Mouse (Mus musculus): ENCODE measurements around the gene Etv6. TPM values are rescaled to one million over a fixed set of nuclear protein-coding genes. Genes with fewer than 3 reads are reported as not detected.

Etv6 gene
- polyA plus RNA-seq, 1 experiment = 1.1 TPM

DNA sequence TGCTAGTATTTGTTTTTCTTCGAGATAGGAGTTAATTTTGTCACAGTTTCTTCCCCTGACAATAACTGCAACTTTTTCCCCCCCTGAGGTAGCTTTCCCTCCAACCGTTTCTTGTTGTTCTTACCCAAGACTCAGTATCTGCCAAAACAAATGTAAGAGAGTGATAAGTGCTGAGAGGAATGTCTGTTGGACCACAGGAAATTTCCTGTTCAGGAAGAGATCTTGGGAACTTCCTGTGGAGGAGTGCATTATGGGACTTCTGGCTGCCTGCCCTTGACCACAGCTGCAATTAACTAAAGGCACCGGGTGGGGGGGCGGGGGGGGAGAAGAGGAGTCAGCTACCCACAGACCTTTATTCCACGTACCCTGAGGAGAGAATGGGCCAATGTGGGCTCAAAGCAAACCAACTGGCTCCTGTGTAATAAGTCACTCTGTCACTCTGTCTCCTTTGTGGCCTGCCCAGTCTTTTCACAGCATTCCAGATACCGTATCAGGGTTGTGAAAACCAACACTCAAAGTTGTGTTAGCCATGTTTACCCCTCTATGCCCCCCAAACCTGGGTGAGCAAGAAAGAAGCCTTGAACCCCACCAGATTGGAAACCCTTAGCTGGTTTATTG is 150.9 kb downstream of the Etv6 start:
- Histone ChIP-seq H3K4me1 (ENCODE audit: control insufficient read depth) (peaks cover 14% of the 10 kb centered on the region), H3K4me3 (replicated peaks) (no peak overlapping the region)

DNA sequence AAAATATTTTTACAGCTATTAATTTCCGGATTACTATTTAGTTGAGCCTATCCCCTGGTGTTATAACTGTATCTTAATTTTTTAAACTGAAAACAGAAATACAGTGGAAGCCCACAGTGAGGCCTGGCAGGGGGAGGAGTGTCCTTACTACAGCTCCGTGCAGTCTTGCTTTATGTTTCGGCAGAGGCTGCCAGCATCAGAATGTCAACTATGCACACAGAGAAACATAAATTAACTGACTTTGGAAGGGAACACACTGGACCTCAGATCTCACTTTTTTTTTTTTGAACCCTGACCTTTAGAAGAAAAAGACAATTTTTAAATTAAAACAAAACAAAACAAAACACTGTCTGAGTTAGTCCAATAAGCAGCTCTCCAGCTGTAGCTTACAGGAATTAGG is 153.2 kb downstream of the Etv6 start:
- TF ChIP-seq TAL1 (IDR thresholded peaks at IDR 0.05; ENCODE audit: low read length) = no peak
- H3K4me3 ChIP-seq (replicated peaks) = no peak overlapping the region
- no peaks in the 10 kb centered on the region for H3K9me3 ChIP-seq (ENCODE audit: control insufficient read depth, low read length)
- H3K36me3 ChIP-seq (ENCODE audit: control insufficient read depth) = no peaks in the 10 kb centered on the region
- H3K27me3 ChIP-seq (ENCODE audit: control insufficient read depth) = no peaks in the 10 kb centered on the region
- peaks cover 10% of the 10 kb centered on the region for H3K4me1 ChIP-seq (ENCODE audit: control insufficient read depth)

More for the DNA sequence above, 150.9 kb downstream of the Etv6 start:
- no peak for TF ChIP-seq TAL1 (IDR thresholded peaks at IDR 0.05; ENCODE audit: low read length)
- TF ChIP-seq GATA1 (IDR thresholded peaks at IDR 0.05; ENCODE audit: low read length) = no peak
- no peaks in the 10 kb centered on the region for H3K36me3 ChIP-seq (ENCODE audit: control insufficient read depth)
- H3K9me3 ChIP-seq (ENCODE audit: control insufficient read depth, low read length) = no peaks in the 10 kb centered on the region
- no peaks in the 10 kb centered on the region for H3K27me3 ChIP-seq (ENCODE audit: control insufficient read depth)

DNA sequence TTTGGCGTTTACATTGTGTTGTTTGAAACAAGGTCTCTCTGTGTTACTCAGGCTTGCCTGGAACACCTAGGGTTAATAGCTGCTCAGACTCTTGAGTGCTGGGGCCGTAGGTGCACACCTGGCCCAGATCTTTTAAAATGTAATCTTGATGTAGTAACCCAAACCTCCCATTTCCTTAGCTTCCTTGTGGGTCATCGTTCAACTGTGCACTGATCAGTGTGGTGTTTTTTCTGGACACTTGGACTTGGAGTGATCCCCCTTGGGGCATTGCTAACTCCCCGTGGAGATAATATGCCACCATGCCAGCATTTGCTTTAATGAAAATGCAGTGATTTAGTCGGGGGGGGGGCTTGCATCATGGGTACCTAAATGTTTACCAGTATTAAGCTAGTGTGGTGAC is 153.7 kb downstream of the Etv6 start:
- TF ChIP-seq GATA1 (IDR thresholded peaks at IDR 0.05; ENCODE audit: low read length) = no peak
- no peak for TF ChIP-seq TAL1 (IDR thresholded peaks at IDR 0.05; ENCODE audit: low read length)
- H3K4me1 ChIP-seq (ENCODE audit: control insufficient read depth) = peaks cover 8% of the 10 kb centered on the region
- H3K27me3 ChIP-seq (ENCODE audit: control insufficient read depth) = no peaks in the 10 kb centered on the region
- H3K4me3 ChIP-seq (replicated peaks) = no peak overlapping the region
- H3K36me3 ChIP-seq (ENCODE audit: control insufficient read depth) = no peaks in the 10 kb centered on the region
- H3K9me3 ChIP-seq (ENCODE audit: control insufficient read depth, low read length) = no peaks in the 10 kb centered on the region

DNA sequence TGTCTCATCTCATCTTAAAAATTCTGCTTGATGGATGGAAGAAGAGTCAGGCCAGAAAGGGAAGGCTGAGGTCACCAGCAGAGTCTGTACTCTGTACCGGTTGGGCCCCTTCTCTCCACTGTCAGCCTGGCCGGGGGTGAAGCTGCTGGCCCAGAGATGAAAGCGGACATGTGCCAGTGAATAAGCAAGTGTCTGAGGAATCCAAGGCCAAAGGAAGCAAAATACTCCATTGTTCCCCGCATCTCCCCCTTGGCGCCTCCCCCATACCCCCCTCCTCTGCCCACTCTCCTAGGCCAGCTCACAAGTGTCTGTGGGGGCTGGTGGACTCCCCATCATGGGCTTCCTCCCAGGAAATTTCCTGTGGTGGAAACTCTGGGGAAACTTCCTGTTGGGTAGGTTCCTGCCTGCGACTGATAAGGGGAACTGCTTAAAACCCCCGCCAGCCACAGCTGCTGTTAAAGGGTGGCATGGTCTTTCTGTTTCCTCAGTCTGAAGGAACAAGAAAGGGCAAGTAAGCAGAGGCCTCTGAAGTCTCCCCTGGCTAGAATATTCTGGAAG is 154.2 kb downstream of the Etv6 start:
- Histone ChIP-seq H3K27me3 (ENCODE audit: control insufficient read depth) (no peaks in the 10 kb centered on the region), H3K36me3 (ENCODE audit: control insufficient read depth) (no peaks in the 10 kb centered on the region), H3K4me1 (ENCODE audit: control insufficient read depth) (peaks cover 7% of the 10 kb centered on the region), H3K4me3 (replicated peaks) (no peak overlapping the region), H3K9me3 (ENCODE audit: control insufficient read depth, low read length) (no peaks in the 10 kb centered on the region)
- TF ChIP-seq GATA1 (IDR thresholded peaks at IDR 0.05; ENCODE audit: low read length) = no peak
- no peak for TF ChIP-seq TAL1 (IDR thresholded peaks at IDR 0.05; ENCODE audit: low read length)

DNA sequence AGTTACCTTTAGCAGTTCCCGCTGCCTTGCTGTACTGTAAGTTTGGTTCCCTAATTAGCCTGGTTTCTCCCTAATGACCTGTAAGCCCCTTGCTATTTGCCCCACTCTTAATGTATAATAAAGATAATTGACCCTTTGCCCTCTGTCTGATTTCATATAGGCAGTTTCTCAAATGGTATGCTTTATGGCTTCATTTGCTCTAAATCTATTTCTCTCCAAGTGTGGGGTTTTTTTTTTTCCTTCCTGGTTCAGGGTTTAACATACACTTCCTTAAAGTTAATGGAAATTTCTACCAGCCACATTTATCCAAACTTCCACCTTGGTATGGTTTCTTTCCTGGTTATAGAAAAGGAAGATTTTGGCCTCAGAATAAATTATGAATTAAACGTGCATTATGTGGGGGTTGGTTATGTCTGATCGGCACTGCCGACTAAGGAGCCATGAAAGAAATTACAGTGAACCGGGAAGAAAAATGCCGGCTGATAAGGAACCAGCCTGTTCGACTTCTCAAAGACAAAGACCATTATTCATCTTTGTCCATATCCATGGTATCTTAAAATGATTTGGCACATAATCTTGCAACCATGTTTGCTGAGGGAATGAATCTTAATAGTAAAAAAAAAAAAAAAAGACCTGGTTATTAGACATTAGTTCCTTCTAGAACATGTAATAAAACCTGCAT is 155.2 kb downstream of the Etv6 start:
- Histone ChIP-seq H3K4me3 (replicated peaks) (no peak overlapping the region), H3K9me3 (ENCODE audit: control insufficient read depth, low read length) (no peaks in the 10 kb centered on the region), H3K27me3 (ENCODE audit: control insufficient read depth) (no peaks in the 10 kb centered on the region), H3K4me1 (ENCODE audit: control insufficient read depth) (peaks cover 5% of the 10 kb centered on the region), H3K36me3 (ENCODE audit: control insufficient read depth) (no peaks in the 10 kb centered on the region)
- no peak for TF ChIP-seq GATA1 (IDR thresholded peaks at IDR 0.05; ENCODE audit: low read length)
- no peak for TF ChIP-seq TAL1 (IDR thresholded peaks at IDR 0.05; ENCODE audit: low read length)

DNA sequence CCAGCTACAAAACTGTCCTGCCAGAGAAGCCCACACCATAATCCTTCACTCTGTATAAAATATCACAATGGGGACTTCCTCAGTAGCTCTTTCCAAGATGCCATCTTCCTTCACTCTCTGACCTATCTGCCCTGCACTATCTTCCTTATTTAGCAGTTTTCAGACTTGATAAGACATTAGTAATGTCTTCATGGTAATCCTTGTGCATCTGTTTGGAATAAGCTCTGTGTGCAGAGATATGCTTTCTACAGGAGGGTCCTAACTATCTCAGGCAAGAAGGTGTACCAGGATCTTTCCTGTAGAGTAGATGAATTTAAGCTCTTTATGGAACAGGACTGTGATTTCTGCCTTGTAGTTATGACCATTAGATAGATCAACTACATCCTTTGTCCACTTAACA is 157.2 kb downstream of the Etv6 start:
- H3K27me3 ChIP-seq (ENCODE audit: control insufficient read depth) = no peaks in the 10 kb centered on the region
- no peaks in the 10 kb centered on the region for H3K9me3 ChIP-seq (ENCODE audit: control insufficient read depth, low read length)
- TF ChIP-seq TAL1 (IDR thresholded peaks at IDR 0.05; ENCODE audit: low read length) (no peak), GATA1 (IDR thresholded peaks at IDR 0.05; ENCODE audit: low read length) (no peak)
- H3K4me1 ChIP-seq (ENCODE audit: control insufficient read depth) = peaks cover 5% of the 10 kb centered on the region
- H3K4me3 ChIP-seq (replicated peaks) = no peak overlapping the region
- no peaks in the 10 kb centered on the region for H3K36me3 ChIP-seq (ENCODE audit: control insufficient read depth)

DNA sequence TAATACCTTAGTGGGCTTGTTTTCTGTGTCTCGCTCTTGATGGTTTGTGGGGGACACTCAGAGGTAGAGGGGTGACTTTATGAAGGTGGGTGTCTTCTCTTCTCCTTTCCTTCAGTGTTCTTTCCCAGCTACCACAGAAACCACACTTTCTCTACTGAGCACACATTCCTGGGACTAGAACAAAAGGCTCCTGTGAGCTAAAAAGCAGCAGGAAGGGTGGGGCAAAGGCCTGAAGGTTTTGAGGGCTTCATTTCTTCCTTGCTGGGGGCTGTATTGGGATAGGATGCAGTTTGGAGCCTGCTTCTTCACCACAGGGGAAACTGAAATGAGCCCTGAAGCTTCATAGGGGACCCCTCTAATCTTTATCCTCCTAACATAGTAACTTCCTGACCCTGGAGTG is 164.4 kb downstream of the Etv6 start:
- Histone ChIP-seq H3K36me3 (ENCODE audit: control insufficient read depth) (no peaks in the 10 kb centered on the region), H3K4me1 (ENCODE audit: control insufficient read depth) (no peaks in the 10 kb centered on the region)

DNA sequence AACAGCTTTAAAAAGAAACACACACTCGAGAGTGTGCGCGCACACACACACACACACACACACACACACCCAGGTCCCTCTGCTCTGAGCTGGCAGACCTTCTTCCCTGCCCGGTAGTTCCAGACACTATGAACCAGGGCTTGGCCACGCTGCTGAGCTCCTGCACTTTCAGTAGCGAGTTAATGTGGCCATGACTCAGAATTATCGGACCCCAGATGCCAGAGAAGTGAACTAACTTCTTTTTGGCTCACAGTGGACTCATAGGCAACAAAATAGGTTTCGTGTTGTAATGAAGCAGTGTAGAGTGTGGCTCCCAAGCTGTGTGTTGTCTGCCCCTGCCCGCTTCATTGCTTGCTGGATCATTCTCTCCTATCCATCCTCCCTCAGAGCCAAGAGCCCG is 165.1 kb downstream of the Etv6 start:
- Histone ChIP-seq H3K9me3 (ENCODE audit: control insufficient read depth, low read length) (no peaks in the 10 kb centered on the region), H3K4me3 (replicated peaks) (no peak overlapping the region), H3K4me1 (ENCODE audit: control insufficient read depth) (no peaks in the 10 kb centered on the region), H3K27me3 (ENCODE audit: control insufficient read depth) (no peaks in the 10 kb centered on the region), H3K36me3 (ENCODE audit: control insufficient read depth) (no peaks in the 10 kb centered on the region)
- TF ChIP-seq GATA1 (IDR thresholded peaks at IDR 0.05; ENCODE audit: low read length) = no peak
- no peak for TF ChIP-seq TAL1 (IDR thresholded peaks at IDR 0.05; ENCODE audit: low read length)

More for the DNA sequence above, 164.4 kb downstream of the Etv6 start:
- Histone ChIP-seq H3K27me3 (ENCODE audit: control insufficient read depth) (no peaks in the 10 kb centered on the region), H3K9me3 (ENCODE audit: control insufficient read depth, low read length) (no peaks in the 10 kb centered on the region), H3K4me3 (replicated peaks) (no peak overlapping the region)
- TF ChIP-seq GATA1 (IDR thresholded peaks at IDR 0.05; ENCODE audit: low read length) (no peak), TAL1 (IDR thresholded peaks at IDR 0.05; ENCODE audit: low read length) (no peak)

DNA sequence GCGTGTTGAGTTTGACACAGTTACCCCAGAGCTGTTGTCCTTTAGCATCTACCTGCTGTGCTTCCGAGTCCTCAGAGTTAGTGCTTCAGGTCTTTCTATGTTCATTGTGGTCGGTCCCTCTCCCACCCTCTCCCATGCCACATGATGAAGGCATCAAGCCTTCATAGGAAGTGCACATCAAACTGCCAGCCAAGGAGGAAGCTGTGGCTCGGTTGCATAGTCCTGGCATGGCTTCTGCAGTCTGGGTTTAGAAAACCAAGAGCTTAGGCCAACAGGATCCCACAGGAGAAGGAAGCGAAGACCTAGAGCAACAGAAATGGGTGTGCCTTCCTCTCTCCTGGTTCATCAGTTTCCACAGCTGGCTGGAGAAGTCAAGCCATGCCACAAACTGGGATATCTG is 166.7 kb downstream of the Etv6 start:
- TF ChIP-seq TAL1 (IDR thresholded peaks at IDR 0.05; ENCODE audit: low read length) (no peak), GATA1 (IDR thresholded peaks at IDR 0.05; ENCODE audit: low read length) (no peak)
- Histone ChIP-seq H3K4me3 (replicated peaks) (no peak overlapping the region), H3K36me3 (ENCODE audit: control insufficient read depth) (no peaks in the 10 kb centered on the region), H3K9me3 (ENCODE audit: control insufficient read depth, low read length) (no peaks in the 10 kb centered on the region), H3K27me3 (ENCODE audit: control insufficient read depth) (no peaks in the 10 kb centered on the region), H3K4me1 (ENCODE audit: control insufficient read depth) (no peaks in the 10 kb centered on the region)

All from erythroblast, embryonic 14.5 days (primary cell).